Mouse (Mus musculus): Measurements from ENCODE around the gene Cacna2d3.

DNA sequence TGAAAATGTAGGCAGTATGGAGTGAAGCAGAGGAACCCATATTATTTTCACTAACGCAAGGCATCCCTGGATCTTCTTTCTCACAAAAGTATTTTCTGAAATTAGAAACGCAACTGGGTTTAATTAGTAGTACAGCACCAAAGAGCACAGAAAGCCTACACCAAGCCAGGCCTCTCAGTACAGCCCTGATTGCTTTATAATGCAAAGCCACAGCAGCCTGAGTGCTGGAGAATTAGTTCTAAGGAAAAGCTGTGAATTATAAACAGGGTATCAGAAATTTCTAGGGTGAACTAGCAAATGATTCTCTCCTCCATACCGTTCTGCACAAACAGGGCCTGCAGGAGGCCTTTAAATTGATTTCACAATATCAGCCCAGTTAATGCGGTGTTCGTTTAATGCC is 380.9 kb downstream of the Cacna2d3 start:
- TF ChIP-seq CTCF (conservative IDR thresholded peaks at IDR 0.05; ENCODE audit: insufficient read depth, insufficient read length, low read depth, low read length) (no peak), POLR2A (IDR thresholded peaks at IDR 0.05; ENCODE audit: low read depth, low read length) (no peak)

Measured in kidney, adult 2 months (tissue).